Mouse (Mus musculus): ENCODE results near the gene Nbas.

Nbas gene

GRCm38 (mm10) chr12:13532731-13533365 is 263.9 kb downstream of the Nbas start:
- peak; percentile 6 for DNase-seq (ENCODE audit: low spot score)

- DNase-seq (ENCODE audit: low spot score), result no peak
Observed at GRCm38 (mm10) chr12:13539171-13539570, 270.2 kb downstream of the Nbas start.

- DNase-seq (ENCODE audit: low spot score), result no peak
Observed at GRCm38 (mm10) chr12:13543806-13544205, 274.9 kb downstream of the Nbas start.

- DNase-seq (ENCODE audit: low spot score), result no peak
Observed at GRCm38 (mm10) chr12:13563646-13564289, 294.8 kb downstream of the Nbas start.

GRCm38 (mm10) chr12:13564330-13564729 is 295.4 kb downstream of the Nbas start:
- DNase-seq (ENCODE audit: low spot score), result no peak

GRCm38 (mm10) chr12:13566421-13566820 is 297.5 kb downstream of the Nbas start:
- no peak for DNase-seq (ENCODE audit: low spot score)

- no peak for DNase-seq (ENCODE audit: low spot score)
Observed at GRCm38 (mm10) chr12:13575158-13575557, 306.2 kb downstream of the Nbas start.

- DNase-seq (ENCODE audit: low spot score), result peak; percentile 10
Observed at GRCm38 (mm10) chr12:13575605-13576600, 307.0 kb downstream of the Nbas start.

- DNase-seq (ENCODE audit: low spot score), result no peak
Observed at GRCm38 (mm10) chr12:13576761-13577160, 307.8 kb downstream of the Nbas start.

GRCm38 (mm10) chr12:13580796-13581195 is 311.9 kb downstream of the Nbas start:
- DNase-seq (ENCODE audit: low spot score), result no peak

- no peak for DNase-seq (ENCODE audit: low spot score)
Observed at GRCm38 (mm10) chr12:13583386-13583785, 314.5 kb downstream of the Nbas start.

GRCm38 (mm10) chr12:13585527-13586156 is 316.7 kb downstream of the Nbas start:
- DNase-seq (ENCODE audit: low spot score), result no peak

- no peak for DNase-seq (ENCODE audit: low spot score)
Observed at GRCm38 (mm10) chr12:13587675-13588074, 318.7 kb downstream of the Nbas start.

GRCm38 (mm10) chr12:13589021-13589420 is 320.1 kb downstream of the Nbas start:
- DNase-seq (ENCODE audit: low spot score), result no peak

GRCm38 (mm10) chr12:13594746-13595469 is 326.0 kb downstream of the Nbas start:
- DNase-seq (ENCODE audit: low spot score), result peak; percentile 32

GRCm38 (mm10) chr12:13597026-13597425 is 328.1 kb downstream of the Nbas start:
- DNase-seq (ENCODE audit: low spot score), result no peak

GRCm38 (mm10) chr12:13598545-13598944 is 329.6 kb downstream of the Nbas start:
- no peak for DNase-seq (ENCODE audit: low spot score)

- DNase-seq (ENCODE audit: low spot score), result peak; percentile 66
Observed at GRCm38 (mm10) chr12:13602414-13602813, 333.5 kb downstream of the Nbas start.

- no peak for DNase-seq (ENCODE audit: low spot score)
Observed at GRCm38 (mm10) chr12:13607021-13607420, 338.1 kb downstream of the Nbas start.

GRCm38 (mm10) chr12:13609027-13609426 is 340.1 kb downstream of the Nbas start:
- peak; percentile 9 for DNase-seq (ENCODE audit: low spot score)

GRCm38 (mm10) chr12:13613041-13613440 is 344.1 kb downstream of the Nbas start:
- no peak for DNase-seq (ENCODE audit: low spot score)
